Mouse (Mus musculus): ENCODE data around the gene P2ry13.

- no peak for TF ChIP-seq CTCF (IDR thresholded peaks at IDR 0.05; ENCODE audit: extremely low read depth, insufficient read depth, low read length)
- no peak for TF ChIP-seq POLR2A (IDR thresholded peaks at IDR 0.05; ENCODE audit: extremely low read depth, insufficient read depth, low read length)
Observed at GRCm38 (mm10) chr3:59210089-59210488, 593 bp downstream of the P2ry13 start.
